12 mouse cellular contexts compared by ENCODE assay signal in the genomic region with DNA sequence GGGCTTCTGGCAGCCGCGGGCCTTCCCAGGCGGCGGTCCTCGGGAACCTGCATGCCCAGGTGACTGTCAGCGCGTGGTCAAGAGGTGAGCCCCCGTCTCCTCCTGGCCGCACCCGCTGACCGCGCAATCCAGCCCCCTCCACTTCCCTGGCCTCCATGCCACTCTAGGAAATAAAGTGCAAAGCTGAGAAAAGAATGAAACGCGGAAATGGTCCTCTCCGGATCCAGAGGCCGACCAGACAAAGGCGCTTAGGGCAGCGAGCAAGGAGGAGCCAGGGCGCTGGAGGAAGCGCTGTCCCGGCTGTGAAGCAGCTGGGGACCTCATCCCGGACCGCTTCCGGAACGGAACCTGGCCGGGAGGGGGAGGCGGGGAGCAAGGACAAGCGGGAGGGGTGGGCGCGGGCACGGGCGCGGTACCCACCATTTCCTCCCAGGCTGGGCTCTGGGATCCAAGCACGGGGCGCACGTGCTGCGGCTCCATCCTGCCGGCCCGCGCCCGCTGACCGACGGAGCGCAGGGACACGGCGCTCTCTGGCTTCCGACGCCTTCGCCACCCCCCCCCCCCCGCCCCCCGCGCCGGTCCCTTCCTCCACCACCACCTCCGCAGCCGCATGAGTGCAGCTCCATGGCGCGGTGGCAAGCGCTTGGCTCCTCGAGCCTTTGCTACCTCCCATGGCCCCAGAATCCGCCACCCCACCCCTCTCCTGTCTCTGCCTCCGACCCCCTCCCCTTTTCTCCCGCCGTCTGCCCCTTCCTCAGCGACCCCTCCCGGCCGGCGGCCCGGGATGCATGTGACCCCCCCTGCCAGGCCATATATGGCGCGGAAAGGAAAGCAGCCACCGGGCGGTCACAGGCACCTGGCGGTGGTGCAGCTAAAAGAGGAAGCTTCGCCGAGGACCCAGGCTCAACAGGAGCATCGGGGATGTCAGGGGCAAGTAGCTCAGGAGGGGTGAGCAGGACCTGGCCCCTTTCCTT. TPM values are rescaled to one million over a fixed set of nuclear protein-coding genes. Genes with fewer than 3 reads are reported as not detected.
A peak's percentile ranks its signal among the peaks of the same experiment; 100 is the strongest.
DNase-seq lines count a peak whose midpoint lies in the region; ATAC-seq and TF ChIP-seq lines count a peak whose summit lies in the region.
"Not testable (repeated sequence)": the region's sequence is repeated elsewhere in the genome, so short reads cannot be mapped to it uniquely, and the experiment has no call there.
"Had no signal": no experiment of that assay in that cellular context is flagged by ENCODE, and none has a peak within 500 bp of the region (broad histone marks: within the 10 kb centered on the region; RNA-seq: fewer than 3 reads in every experiment).

No protein-coding gene starts in this region.

- in situ Hi-C loops in CH12.LX (cut with MboI; ENCODE audit: low pct_ligation_motif_present, low pct_unique_long_range_greater_than_20kb, low sequenced_read_pairs) = not testable (repeated sequence)

- peak; percentile 22 for DNase-seq in CH12.LX (ENCODE audit: extremely low read depth)
- peak; percentile 30 for DNase-seq in embryonic facial prominence, embryonic 10.5 days (ENCODE audit: low spot score)
- DNase-seq in heart, adult 18-20 months = peak; percentile 7 to 27
- DNase-seq in hindbrain, embryonic 10.5 days (ENCODE audit: low spot score) = peak; percentile 20
- DNase-seq in midbrain, postnatal 0 days (ENCODE audit: low spot score) = not testable (repeated sequence)

- H3K4me2 ChIP-seq in CH12.LX (ENCODE audit: insufficient read depth, low read depth, poor library complexity, severe bottlenecking) = peak overlapping the region; percentile 70
- peak overlapping the region; percentile 63 for H3K4me2 ChIP-seq in kidney, embryonic 16.5 days (replicated peaks; ENCODE audit: low read depth, low read length)
- peak overlapping the region; percentile 51 for H3K4me2 ChIP-seq in liver, embryonic 12.5 days
- H3K4me2 ChIP-seq in midbrain, postnatal 0 days (ENCODE audit: low read depth, low read length, poor library complexity, severe bottlenecking) = peak overlapping the region; percentile 45
- peak overlapping the region; percentile 55 for H3K4me2 ChIP-seq in stomach, embryonic 16.5 days (ENCODE audit: low read depth, low read length)

- ATAC-seq in kidney, embryonic 16.5 days (ENCODE audit: low FRiP score, low TSS enrichment); liver, embryonic 12.5 days; midbrain, postnatal 0 days (ENCODE audit: low FRiP score); stomach, embryonic 16.5 days (ENCODE audit: insufficient read depth, low FRiP score): not testable (repeated sequence)

- under 1% methylated on average over 42 of the region's 76 CpGs for WGBS in embryonic facial prominence, embryonic 10.5 days
- 1% methylated on average over 56 of the region's 76 CpGs for WGBS in hindbrain, embryonic 10.5 days
- 0% methylated on average over 17 of the region's 76 CpGs for WGBS in kidney, embryonic 16.5 days
- under 1% methylated on average over 32 of the region's 76 CpGs for WGBS in liver, embryonic 12.5 days (ENCODE audit: insufficient replicate concordance)
- WGBS in midbrain, postnatal 0 days = 1% methylated on average over 27 of the region's 76 CpGs
- 1% methylated on average over 42 of the region's 76 CpGs for WGBS in stomach, embryonic 16.5 days

- not testable (repeated sequence) for H3K79me2 ChIP-seq in CH12.LX (replicated peaks; ENCODE audit: control insufficient read depth, extremely low read depth, insufficient read depth, poor library complexity, severe bottlenecking)

- not testable (repeated sequence) for TF ChIP-seq RAD21 in CH12.LX (IDR thresholded peaks at IDR 0.05; ENCODE audit: low read depth, low read length)

- not testable (repeated sequence) for TF ChIP-seq CTCF in CH12.LX (conservative IDR thresholded peaks at IDR 0.05 in 1 of 2, IDR thresholded peaks at IDR 0.05 in 1 of 2; ENCODE audit: low read depth in 2 of 2, low read length in 2 of 2)
- TF ChIP-seq CTCF in midbrain, postnatal 0 days (IDR thresholded peaks at IDR 0.05) = peak; percentile 18; the same call in 1 of the 2 replicates

- not testable (repeated sequence) for H3K27me3 ChIP-seq in CH12.LX (replicated peaks); embryonic facial prominence, embryonic 10.5 days (replicated peaks; ENCODE audit: low read depth, poor library complexity, severe bottlenecking); hindbrain, embryonic 10.5 days (ENCODE audit: insufficient read depth, poor library complexity, severe bottlenecking); kidney, embryonic 16.5 days (ENCODE audit: insufficient read depth, low read length); liver, embryonic 12.5 days (replicated peaks); midbrain, postnatal 0 days (ENCODE audit: insufficient read depth, low read length); stomach, embryonic 16.5 days (ENCODE audit: control insufficient read depth, insufficient read depth, low read length)

- TF ChIP-seq POLR2A in CH12.LX (IDR thresholded peaks at IDR 0.05; ENCODE audit: low read depth, low read length) = not testable (repeated sequence)

- not testable (repeated sequence) for H3K9ac ChIP-seq in CH12.LX (ENCODE audit: insufficient read depth, low read depth); kidney, embryonic 16.5 days (replicated peaks; ENCODE audit: low read length); liver, embryonic 12.5 days; midbrain, postnatal 0 days (replicated peaks; ENCODE audit: low read length, poor library complexity, severe bottlenecking)
- peak overlapping the region; percentile 54; the same call in 1 of the 2 replicates for H3K9ac ChIP-seq in stomach, embryonic 16.5 days (ENCODE audit: low read length)

- H3K4me1 ChIP-seq in CH12.LX (ENCODE audit: control insufficient read depth in 1 of 2, insufficient read depth in 2 of 2); embryonic facial prominence, embryonic 10.5 days; hindbrain, embryonic 10.5 days (replicated peaks); kidney, embryonic 16.5 days (ENCODE audit: insufficient read depth, low read length); liver, embryonic 12.5 days; midbrain, postnatal 0 days (ENCODE audit: insufficient read depth, low read length); stomach, embryonic 16.5 days (ENCODE audit: control insufficient read depth, insufficient read depth, low read length): not testable (repeated sequence)

- TF ChIP-seq EP300 in CH12.LX (IDR thresholded peaks at IDR 0.05; ENCODE audit: low read length) = not testable (repeated sequence)

- peak overlapping the region in 1 of 3 experiments; percentile 25 for H3K4me3 ChIP-seq in CH12.LX (replicated peaks in 1 of 3; ENCODE audit: low read depth in 2 of 3, low read length in 2 of 3, poor library complexity in 1 of 3)
- H3K4me3 ChIP-seq in embryonic facial prominence, embryonic 10.5 days = peak overlapping the region; percentile 59
- peak overlapping the region; percentile 53 for H3K4me3 ChIP-seq in hindbrain, embryonic 10.5 days
- H3K4me3 ChIP-seq in kidney, embryonic 16.5 days (ENCODE audit: low read length) = peak overlapping the region; percentile 40
- H3K4me3 ChIP-seq in liver, embryonic 12.5 days = peak overlapping the region; percentile 5; the same call in 1 of the 2 replicates
- H3K4me3 ChIP-seq in midbrain, postnatal 0 days (ENCODE audit: low read depth, low read length) = peak overlapping the region; percentile 32
- H3K4me3 ChIP-seq in stomach, embryonic 16.5 days (replicated peaks; ENCODE audit: low read length) = peak overlapping the region; percentile 33

- H3K27ac ChIP-seq in CH12.LX (ENCODE audit: insufficient read depth, low read depth); kidney, embryonic 16.5 days (ENCODE audit: low read length); liver, embryonic 12.5 days; midbrain, postnatal 0 days (ENCODE audit: low read depth, low read length); stomach, embryonic 16.5 days (ENCODE audit: low read length): not testable (repeated sequence)
- peak overlapping the region; percentile 65 for H3K27ac ChIP-seq in embryonic facial prominence, embryonic 10.5 days (replicated peaks)
- H3K27ac ChIP-seq in hindbrain, embryonic 10.5 days = peak overlapping the region; percentile 77; the same call in 1 of the 2 replicates

- dilution Hi-C loops in CH12.LX (cut with MboI; ENCODE audit: extremely low pct_ligation_motif_present, extremely low pct_unique_long_range_greater_than_20kb, low sequenced_read_pairs) = not testable (repeated sequence)

- not testable (repeated sequence) for H3K9me3 ChIP-seq in CH12.LX (replicated peaks; ENCODE audit: low read length); embryonic facial prominence, embryonic 10.5 days; hindbrain, embryonic 10.5 days; kidney, embryonic 16.5 days (ENCODE audit: low read length); liver, embryonic 12.5 days (replicated peaks); midbrain, postnatal 0 days (ENCODE audit: low read length); stomach, embryonic 16.5 days (replicated peaks; ENCODE audit: control insufficient read depth, low read length)

- not testable (repeated sequence) for H3K36me3 ChIP-seq in CH12.LX (replicated peaks in 1 of 2; ENCODE audit: control insufficient read depth in 1 of 2, insufficient read depth in 1 of 2, low read length in 1 of 2); embryonic facial prominence, embryonic 10.5 days (replicated peaks); hindbrain, embryonic 10.5 days; kidney, embryonic 16.5 days (ENCODE audit: insufficient read depth, low read length); liver, embryonic 12.5 days; midbrain, postnatal 0 days (ENCODE audit: insufficient read depth, low read length); stomach, embryonic 16.5 days (ENCODE audit: control insufficient read depth, insufficient read depth, low read length)

RNA-seq across cellular contexts. Expression of a gene that starts 14.6 kb away (rescaled TPM):
- total RNA-seq in CH12.LX (2012; rRNA removed) (not detected in 2 replicates), CH12.LX (2014; rRNA removed) (not detected in 2 replicates)
- not detected in 2 replicates for polyA plus RNA-seq in CH12.LX (2012; ENCODE audit: insufficient read length, low read depth)
- polyA plus RNA-seq in embryonic facial prominence, embryonic 10.5 days (2016; fragmentation: Nextera tagmentation; extraction: Ambion mirVana) = not detected in 2 replicates
- total RNA-seq in heart, adult 18-20 months (2021) = not detected
- not detected in 2 replicates for polyA plus RNA-seq in hindbrain, embryonic 10.5 days (2016; fragmentation: Nextera tagmentation; extraction: Ambion mirVana)
- polyA plus RNA-seq in kidney, embryonic 16.5 days (2015; fragmentation: Nextera tagmentation; extraction: Ambion mirVana) = not detected in 2 replicates
- not detected in 2 replicates for polyA plus RNA-seq in liver, embryonic 12.5 days (2016; fragmentation: Nextera tagmentation; extraction: Ambion mirVana)
- total RNA-seq in midbrain, postnatal 0 days (2014; rRNA removed) = not detected in 2 replicates
- polyA plus RNA-seq in midbrain, postnatal 0 days (2015; fragmentation: Nextera tagmentation; extraction: Ambion mirVana) = not detected in 2 replicates
- polyA plus RNA-seq in stomach, embryonic 16.5 days (2015; fragmentation: Nextera tagmentation; extraction: Ambion mirVana) = not detected in 2 replicates
- total RNA-seq: common myeloid progenitor, adult 5-6 weeks; gastrocnemius, adult 8-10 months; layer of hippocampus, adult 18-20 months had no signal
- polyA plus RNA-seq: myocyte had no signal
